Mouse (Mus musculus): ENCODE data around the gene Creb5. TPM values are rescaled to one million over a fixed set of nuclear protein-coding genes. Genes with fewer than 3 reads are reported as not detected.
A peak's percentile ranks its signal among the peaks of the same experiment; 100 is the strongest.

The Creb5 gene
- polyA plus RNA-seq, 1 experiment from 2014 or later: 7.7 TPM

GRCm38 (mm10) chr6:53517371-53517945 lies 230.4 kb downstream of the Creb5 start:
- Histone ChIP-seq H3K27me3 (ENCODE audit: control insufficient read depth, insufficient read depth, low read length) (no peaks in the 10 kb centered on the region), H3K4me3 (ENCODE audit: low read depth, low read length) (no peak overlapping the region), H3K9me3 (ENCODE audit: control insufficient read depth, low read length) (no peaks in the 10 kb centered on the region; the same call in 1 of the 2 replicates), H3K4me2 (ENCODE audit: low read depth, low read length) (no peak overlapping the region), H3K36me3 (ENCODE audit: control insufficient read depth, insufficient read depth, low read length) (no peaks in the 10 kb centered on the region), H3K27ac (ENCODE audit: low read depth, low read length) (no peak overlapping the region), H3K4me1 (ENCODE audit: control insufficient read depth, insufficient read depth, low read length) (no peaks in the 10 kb centered on the region), H3K9ac (replicated peaks; ENCODE audit: low read depth, low read length) (no peak overlapping the region)
- 38% methylated on average over 5 of the region's 5 CpGs for WGBS
- no peak for ATAC-seq (ENCODE audit: low read depth)

- WGBS: 93% methylated on average over 13 of the region's 13 CpGs
- no peak overlapping the region for H3K4me2 ChIP-seq (ENCODE audit: low read depth, low read length)
- no peaks in the 10 kb centered on the region for H3K4me1 ChIP-seq (ENCODE audit: control insufficient read depth, insufficient read depth, low read length)
- H3K9me3 ChIP-seq (ENCODE audit: control insufficient read depth, low read length): no peaks in the 10 kb centered on the region; the same call in 1 of the 2 replicates
- H3K9ac ChIP-seq (replicated peaks; ENCODE audit: low read depth, low read length): no peak overlapping the region
- no peak overlapping the region for H3K27ac ChIP-seq (ENCODE audit: low read depth, low read length)
- H3K4me3 ChIP-seq (ENCODE audit: low read depth, low read length): no peak overlapping the region
- no peaks in the 10 kb centered on the region for H3K36me3 ChIP-seq (ENCODE audit: control insufficient read depth, insufficient read depth, low read length)
- no peaks in the 10 kb centered on the region for H3K27me3 ChIP-seq (ENCODE audit: control insufficient read depth, insufficient read depth, low read length)
- ATAC-seq (ENCODE audit: low read depth): no peak
Observed at GRCm38 (mm10) chr6:53523743-53524497, 236.8 kb downstream of the Creb5 start.

GRCm38 (mm10) chr6:53526460-53526859 lies 239.4 kb downstream of the Creb5 start:
- Histone ChIP-seq H3K4me3 (ENCODE audit: low read depth, low read length) (no peak overlapping the region), H3K27ac (ENCODE audit: low read depth, low read length) (no peak overlapping the region), H3K27me3 (ENCODE audit: control insufficient read depth, insufficient read depth, low read length) (no peaks in the 10 kb centered on the region), H3K4me1 (ENCODE audit: control insufficient read depth, insufficient read depth, low read length) (no peaks in the 10 kb centered on the region), H3K4me2 (ENCODE audit: low read depth, low read length) (no peak overlapping the region), H3K9me3 (ENCODE audit: control insufficient read depth, low read length) (no peaks in the 10 kb centered on the region; the same call in 1 of the 2 replicates), H3K9ac (replicated peaks; ENCODE audit: low read depth, low read length) (no peak overlapping the region), H3K36me3 (ENCODE audit: control insufficient read depth, insufficient read depth, low read length) (no peaks in the 10 kb centered on the region)
- 100% methylated on average over 1 of the region's 1 CpGs for WGBS
- no peak for ATAC-seq (ENCODE audit: low read depth)

- WGBS: 92% methylated on average over 8 of the region's 8 CpGs
- H3K27me3 ChIP-seq (ENCODE audit: control insufficient read depth, insufficient read depth, low read length): no peaks in the 10 kb centered on the region
- H3K4me2 ChIP-seq (ENCODE audit: low read depth, low read length): no peak overlapping the region
- no peak overlapping the region for H3K27ac ChIP-seq (ENCODE audit: low read depth, low read length)
- H3K9ac ChIP-seq (replicated peaks; ENCODE audit: low read depth, low read length): no peak overlapping the region
- no peaks in the 10 kb centered on the region for H3K4me1 ChIP-seq (ENCODE audit: control insufficient read depth, insufficient read depth, low read length)
- no peaks in the 10 kb centered on the region for H3K36me3 ChIP-seq (ENCODE audit: control insufficient read depth, insufficient read depth, low read length)
- ATAC-seq (ENCODE audit: low read depth): no peak
- H3K4me3 ChIP-seq (ENCODE audit: low read depth, low read length): no peak overlapping the region
- H3K9me3 ChIP-seq (ENCODE audit: control insufficient read depth, low read length): no peaks in the 10 kb centered on the region
Observed at GRCm38 (mm10) chr6:53530742-53531141, 243.7 kb downstream of the Creb5 start.

GRCm38 (mm10) chr6:53531461-53531860 lies 244.4 kb downstream of the Creb5 start:
- Histone ChIP-seq H3K9me3 (ENCODE audit: control insufficient read depth, low read length) (no peaks in the 10 kb centered on the region), H3K9ac (replicated peaks; ENCODE audit: low read depth, low read length) (no peak overlapping the region), H3K4me3 (ENCODE audit: low read depth, low read length) (no peak overlapping the region), H3K4me2 (ENCODE audit: low read depth, low read length) (no peak overlapping the region), H3K27ac (ENCODE audit: low read depth, low read length) (no peak overlapping the region), H3K27me3 (ENCODE audit: control insufficient read depth, insufficient read depth, low read length) (no peaks in the 10 kb centered on the region), H3K36me3 (ENCODE audit: control insufficient read depth, insufficient read depth, low read length) (no peaks in the 10 kb centered on the region), H3K4me1 (ENCODE audit: control insufficient read depth, insufficient read depth, low read length) (no peaks in the 10 kb centered on the region)
- ATAC-seq (ENCODE audit: low read depth): no peak
- 92% methylated on average over 4 of the region's 4 CpGs for WGBS

GRCm38 (mm10) chr6:53537530-53537929 lies 250.5 kb downstream of the Creb5 start:
- 90% methylated on average over 4 of the region's 4 CpGs for WGBS
- no peak overlapping the region for H3K4me2 ChIP-seq (ENCODE audit: low read depth, low read length)
- no peak overlapping the region for H3K27ac ChIP-seq (ENCODE audit: low read depth, low read length)
- H3K9ac ChIP-seq (replicated peaks; ENCODE audit: low read depth, low read length): no peak overlapping the region
- no peak overlapping the region for H3K4me3 ChIP-seq (ENCODE audit: low read depth, low read length)
- H3K9me3 ChIP-seq (ENCODE audit: control insufficient read depth, low read length): no peaks in the 10 kb centered on the region
- no peaks in the 10 kb centered on the region for H3K27me3 ChIP-seq (ENCODE audit: control insufficient read depth, insufficient read depth, low read length)
- H3K36me3 ChIP-seq (ENCODE audit: control insufficient read depth, insufficient read depth, low read length): no peaks in the 10 kb centered on the region
- ATAC-seq (ENCODE audit: low read depth): no peak
- H3K4me1 ChIP-seq (ENCODE audit: control insufficient read depth, insufficient read depth, low read length): no peaks in the 10 kb centered on the region

- H3K27me3 ChIP-seq (ENCODE audit: control insufficient read depth, insufficient read depth, low read length): no peaks in the 10 kb centered on the region
- no peak for ATAC-seq (ENCODE audit: low read depth)
Observed at GRCm38 (mm10) chr6:53541798-53542197, 254.7 kb downstream of the Creb5 start.

GRCm38 (mm10) chr6:53545483-53545900 lies 258.4 kb downstream of the Creb5 start:
- H3K27me3 ChIP-seq (ENCODE audit: control insufficient read depth, insufficient read depth, low read length): no peaks in the 10 kb centered on the region
- 7% methylated on average over 2 of the region's 2 CpGs for WGBS
- ATAC-seq (ENCODE audit: low read depth): peak; percentile 54; the same call in 1 of the 2 replicates
- H3K4me2 ChIP-seq (ENCODE audit: low read depth, low read length): no peak overlapping the region
- no peak overlapping the region for H3K27ac ChIP-seq (ENCODE audit: low read depth, low read length)
- H3K36me3 ChIP-seq (ENCODE audit: control insufficient read depth, insufficient read depth, low read length): no peaks in the 10 kb centered on the region
- peaks cover 8% of the 10 kb centered on the region for H3K4me1 ChIP-seq (ENCODE audit: control insufficient read depth, insufficient read depth, low read length)
- H3K9me3 ChIP-seq (ENCODE audit: control insufficient read depth, low read length): no peaks in the 10 kb centered on the region
- H3K9ac ChIP-seq (replicated peaks; ENCODE audit: low read depth, low read length): no peak overlapping the region
- no peak overlapping the region for H3K4me3 ChIP-seq (ENCODE audit: low read depth, low read length)

More at GRCm38 (mm10) chr6:53541798-53542197, 254.7 kb downstream of the Creb5 start:
- Histone ChIP-seq H3K9ac (replicated peaks; ENCODE audit: low read depth, low read length) (no peak overlapping the region), H3K36me3 (ENCODE audit: control insufficient read depth, insufficient read depth, low read length) (no peaks in the 10 kb centered on the region), H3K4me1 (ENCODE audit: control insufficient read depth, insufficient read depth, low read length) (no peaks in the 10 kb centered on the region), H3K4me2 (ENCODE audit: low read depth, low read length) (no peak overlapping the region), H3K9me3 (ENCODE audit: control insufficient read depth, low read length) (no peaks in the 10 kb centered on the region), H3K4me3 (ENCODE audit: low read depth, low read length) (no peak overlapping the region), H3K27ac (ENCODE audit: low read depth, low read length) (no peak overlapping the region)
- 86% methylated on average over 5 of the region's 5 CpGs for WGBS

GRCm38 (mm10) chr6:53545989-53546388 lies 258.9 kb downstream of the Creb5 start:
- Histone ChIP-seq H3K27me3 (ENCODE audit: control insufficient read depth, insufficient read depth, low read length) (no peaks in the 10 kb centered on the region), H3K36me3 (ENCODE audit: control insufficient read depth, insufficient read depth, low read length) (no peaks in the 10 kb centered on the region), H3K4me1 (ENCODE audit: control insufficient read depth, insufficient read depth, low read length) (peaks cover 8% of the 10 kb centered on the region), H3K9ac (replicated peaks; ENCODE audit: low read depth, low read length) (no peak overlapping the region), H3K9me3 (ENCODE audit: control insufficient read depth, low read length) (no peaks in the 10 kb centered on the region), H3K27ac (ENCODE audit: low read depth, low read length) (no peak overlapping the region), H3K4me2 (ENCODE audit: low read depth, low read length) (no peak overlapping the region), H3K4me3 (ENCODE audit: low read depth, low read length) (no peak overlapping the region)
- no peak for ATAC-seq (ENCODE audit: low read depth)
- 17% methylated on average over 5 of the region's 5 CpGs for WGBS

Measured in neural tube, embryonic 14.5 days (tissue).